Mouse (Mus musculus) spleen, adult 10 weeks (tissue): ENCODE results near the gene Greb1. TPM values are rescaled to one million over a fixed set of nuclear protein-coding genes. Genes with fewer than 3 reads are reported as not detected.

Experiments used
- polyA plus RNA-seq: library from polyadenylated mRNA; stranded (reverse); fragments of 350-450 nt; fragmentation: Illumina TruSeq; extraction: RNeasy Lipid Tissue Mini Kit (QIAGEN cat#74804); gene quantifications from one replicate; pipeline ENCODE4 v1.2.3, GENCODE M21; 2015; ENCODE audit warnings: low replicate concordance; ENCODE audit not compliant: insufficient read depth

Gene Greb1
- polyA plus RNA-seq = 0.69 TPM

GRCm38 (mm10) chr12:16800259-16800958, at the start of gene Greb1:
Gene Greb1, minus strand, starts transcription at chr12:16800886.

GRCm38 (mm10) chr12:16810525-16811431, 10.1 kb upstream of the Greb1 start, which contains the start of gene E2f6:
Gene E2f6, plus strand, starts transcription at chr12:16810963.

GRCm38 (mm10) chr12:16653332-16654093, 147.2 kb downstream of the Greb1 start, which contains the start of gene Ntsr2:
Gene Ntsr2, plus strand, starts transcription at chr12:16653382.

Other genes with a start within 250 kb of the Greb1 start
- 13.1 TPM for gene Lpin1, start 189.9 kb downstream of the Greb1 start, polyA plus RNA-seq
- gene Ntsr2, start 147.5 kb downstream of the Greb1 start, polyA plus RNA-seq = not detected
- gene E2f6, start 10.1 kb upstream of the Greb1 start, polyA plus RNA-seq = 23.0 TPM
- 60.3 TPM for gene Rock2, start 94.0 kb upstream of the Greb1 start, polyA plus RNA-seq
- gene Pqlc3, start 199.5 kb upstream of the Greb1 start, polyA plus RNA-seq = 52.8 TPM
- 0.26 TPM for gene 2410004P03Rik, start 210.8 kb upstream of the Greb1 start, polyA plus RNA-seq